Mouse (Mus musculus): ENCODE measurements around the gene Ndn. TPM values are rescaled to one million over a fixed set of nuclear protein-coding genes. Genes with fewer than 3 reads are reported as not detected.
A peak's percentile ranks its signal among the peaks of the same experiment; 100 is the strongest.

Ndn gene
- polyA plus RNA-seq (2015; fragmentation: Nextera tagmentation; extraction: Ambion mirVana), result 134 and 156 TPM in 2 replicates

DNA sequence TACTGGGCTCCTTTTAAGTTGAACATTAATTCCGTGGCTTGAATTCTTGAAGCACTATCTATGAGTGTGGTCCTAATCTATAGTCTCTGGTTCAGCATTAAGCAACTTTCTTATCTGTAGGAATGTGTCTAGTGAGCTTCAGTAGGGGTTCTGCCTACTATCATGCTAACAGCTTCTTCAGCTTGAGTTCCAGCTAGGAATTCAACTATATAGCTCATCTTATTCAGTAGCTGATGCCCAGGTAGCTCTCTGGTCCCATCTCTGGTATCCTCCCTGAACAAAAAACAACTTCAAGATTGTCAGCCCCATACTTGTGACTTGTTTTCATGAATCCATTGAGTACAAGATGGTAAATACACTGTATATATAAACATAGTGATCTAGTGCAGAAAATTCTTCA is at the start of gene Ndn:
Ndn (plus strand) TSS at position 301 of the 400 bp plus-strand sequence.
- no peak for ATAC-seq (ENCODE audit: insufficient number of reproducible peaks, low FRiP score, low TSS enrichment, low read depth)
- no peak within 1 kb of the TSS for H3K9ac ChIP-seq
- no peak within 1 kb of the TSS for H3K4me3 ChIP-seq (replicated peaks)
- H3K4me2 ChIP-seq (replicated peaks), result no peak within 1 kb of the TSS
- WGBS, result 62% methylated on average over 1 of the region's 1 CpGs
- no peaks in the 10 kb centered on the region for H3K9me3 ChIP-seq (replicated peaks)
- H3K27me3 ChIP-seq, result no peaks in the 10 kb centered on the region
- H3K36me3 ChIP-seq, result no peaks in the 10 kb centered on the region
- no peaks in the 10 kb centered on the region for H3K4me1 ChIP-seq
- H3K27ac ChIP-seq (replicated peaks), result no peak within 1 kb of the TSS

DNA sequence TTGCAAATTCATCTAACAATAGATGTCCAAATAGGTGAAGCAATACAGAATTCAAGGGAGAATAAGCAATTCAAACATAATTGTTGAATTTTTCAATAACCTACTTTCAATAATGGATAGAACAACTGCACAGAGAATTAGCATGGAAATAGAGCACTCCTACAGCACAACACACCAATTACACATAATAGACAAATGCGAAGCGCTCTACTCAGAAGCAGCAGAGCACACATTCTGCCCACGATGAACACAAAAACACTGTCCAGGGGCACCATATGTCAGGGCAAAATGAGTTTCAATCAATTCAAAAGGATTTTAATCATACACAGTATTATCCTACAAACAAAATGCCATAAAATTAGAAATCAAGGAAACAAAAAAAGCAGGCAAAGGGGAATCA is 43.9 kb upstream of the Ndn start:
- ATAC-seq (ENCODE audit: insufficient number of reproducible peaks, low FRiP score, low TSS enrichment, low read depth), result no peak
- no peaks in the 10 kb centered on the region for H3K27me3 ChIP-seq
- 87% methylated on average over 3 of the region's 3 CpGs for WGBS

DNA sequence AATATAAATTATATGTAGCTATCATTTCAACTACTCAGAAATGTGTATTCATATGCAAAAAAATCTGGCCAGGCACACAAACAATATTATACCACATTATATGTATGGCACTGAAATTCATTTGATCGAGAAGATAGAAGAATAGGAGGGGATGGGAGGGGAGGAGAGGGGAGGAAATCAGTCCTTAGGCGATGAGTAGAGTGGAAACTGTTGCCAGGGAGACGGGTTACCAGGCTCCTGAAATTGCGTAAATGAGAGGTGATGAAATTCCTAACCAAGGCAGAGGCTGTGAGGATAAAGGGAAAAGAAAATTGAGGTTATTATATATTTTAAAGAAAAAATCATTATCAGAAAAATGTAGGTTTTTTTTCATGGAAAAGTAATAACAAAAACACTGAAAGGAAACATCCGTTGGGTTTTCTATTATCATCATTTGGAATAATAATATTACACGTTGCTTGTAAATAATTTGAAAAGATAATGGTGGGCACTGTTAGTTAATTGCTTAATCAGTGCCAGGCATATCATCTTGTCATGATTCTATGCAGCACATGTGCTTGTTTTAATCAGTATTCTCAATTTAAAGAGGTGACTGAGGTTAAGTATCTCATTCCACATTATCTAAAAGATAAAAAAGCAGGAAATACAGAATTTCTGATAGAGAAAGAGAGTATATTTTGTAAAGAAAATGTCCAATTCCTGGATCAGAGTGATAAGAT is 39.3 kb upstream of the Ndn start:
- no peaks in the 10 kb centered on the region for H3K27me3 ChIP-seq
- H3K27ac ChIP-seq (replicated peaks), result no peak overlapping the region
- H3K9me3 ChIP-seq (replicated peaks), result no peaks in the 10 kb centered on the region
- WGBS, result 45% methylated on average over 6 of the region's 6 CpGs
- no peaks in the 10 kb centered on the region for H3K36me3 ChIP-seq
- H3K4me3 ChIP-seq (replicated peaks), result no peak overlapping the region
- no peak for ATAC-seq (ENCODE audit: insufficient number of reproducible peaks, low FRiP score, low TSS enrichment, low read depth)
- H3K9ac ChIP-seq, result no peak overlapping the region
- no peaks in the 10 kb centered on the region for H3K4me1 ChIP-seq
- no peak overlapping the region for H3K4me2 ChIP-seq (replicated peaks)

More for the DNA sequence above, 43.9 kb upstream of the Ndn start:
- H3K36me3 ChIP-seq, result no peaks in the 10 kb centered on the region
- H3K4me1 ChIP-seq, result no peaks in the 10 kb centered on the region
- no peak overlapping the region for H3K27ac ChIP-seq (replicated peaks)
- H3K4me2 ChIP-seq (replicated peaks), result no peak overlapping the region
- no peaks in the 10 kb centered on the region for H3K9me3 ChIP-seq (replicated peaks)
- no peak overlapping the region for H3K4me3 ChIP-seq (replicated peaks)
- no peak overlapping the region for H3K9ac ChIP-seq

DNA sequence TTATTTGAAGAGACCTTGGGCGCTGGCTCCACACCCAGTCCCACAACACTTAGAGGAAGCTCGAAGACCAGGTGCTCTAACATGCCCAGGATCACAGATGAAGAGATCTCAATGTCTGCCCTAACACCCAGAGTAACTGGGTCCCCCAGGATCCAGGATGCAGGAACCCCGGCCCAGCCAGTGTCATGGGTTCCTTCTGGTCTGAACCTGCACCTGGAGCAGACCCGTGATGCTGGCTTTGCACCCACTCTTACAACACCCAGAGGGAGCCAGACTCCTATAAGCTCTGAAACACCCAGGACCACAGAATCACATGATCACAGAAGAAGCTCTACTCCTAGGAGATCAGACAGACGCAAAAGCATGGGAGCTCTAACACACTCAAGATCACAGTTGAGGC is 29.6 kb upstream of the Ndn start:
- Histone ChIP-seq H3K27ac (replicated peaks) (no peak overlapping the region), H3K27me3 (no peaks in the 10 kb centered on the region), H3K9ac (no peak overlapping the region), H3K4me2 (replicated peaks) (no peak overlapping the region), H3K4me3 (replicated peaks) (no peak overlapping the region), H3K9me3 (replicated peaks) (no peaks in the 10 kb centered on the region), H3K36me3 (no peaks in the 10 kb centered on the region), H3K4me1 (no peaks in the 10 kb centered on the region)
- no peak for ATAC-seq (ENCODE audit: insufficient number of reproducible peaks, low FRiP score, low TSS enrichment, low read depth)
- WGBS, result 74% methylated on average over 5 of the region's 5 CpGs

DNA sequence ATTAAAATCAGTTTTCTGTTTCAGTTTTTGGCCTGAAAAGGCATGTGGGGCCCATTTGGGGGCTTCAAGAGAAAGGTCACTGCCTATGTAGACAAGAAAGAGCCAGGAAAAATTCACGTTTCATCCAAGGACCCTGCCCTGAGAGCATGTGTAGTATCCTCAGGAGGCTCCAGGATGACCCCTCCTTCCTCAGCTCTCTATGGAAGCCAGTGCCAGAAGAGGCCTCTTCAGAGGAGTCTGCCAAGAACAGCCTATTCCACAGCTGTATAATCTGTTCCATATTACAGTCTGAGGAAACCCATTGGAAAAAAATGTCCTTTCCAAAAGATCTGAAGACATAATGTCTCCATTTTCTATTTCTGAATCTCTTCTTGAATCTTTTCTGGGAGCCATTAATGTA is 958 bp upstream of the Ndn start:
- Histone ChIP-seq H3K9me3 (replicated peaks) (no peaks in the 10 kb centered on the region), H3K36me3 (no peaks in the 10 kb centered on the region), H3K27ac (replicated peaks) (no peak overlapping the region), H3K9ac (no peak overlapping the region), H3K27me3 (no peaks in the 10 kb centered on the region), H3K4me3 (replicated peaks) (no peak overlapping the region), H3K4me1 (no peaks in the 10 kb centered on the region), H3K4me2 (replicated peaks) (no peak overlapping the region)
- WGBS, result 22% methylated on average over 1 of the region's 1 CpGs
- no peak for ATAC-seq (ENCODE audit: insufficient number of reproducible peaks, low FRiP score, low TSS enrichment, low read depth)

DNA sequence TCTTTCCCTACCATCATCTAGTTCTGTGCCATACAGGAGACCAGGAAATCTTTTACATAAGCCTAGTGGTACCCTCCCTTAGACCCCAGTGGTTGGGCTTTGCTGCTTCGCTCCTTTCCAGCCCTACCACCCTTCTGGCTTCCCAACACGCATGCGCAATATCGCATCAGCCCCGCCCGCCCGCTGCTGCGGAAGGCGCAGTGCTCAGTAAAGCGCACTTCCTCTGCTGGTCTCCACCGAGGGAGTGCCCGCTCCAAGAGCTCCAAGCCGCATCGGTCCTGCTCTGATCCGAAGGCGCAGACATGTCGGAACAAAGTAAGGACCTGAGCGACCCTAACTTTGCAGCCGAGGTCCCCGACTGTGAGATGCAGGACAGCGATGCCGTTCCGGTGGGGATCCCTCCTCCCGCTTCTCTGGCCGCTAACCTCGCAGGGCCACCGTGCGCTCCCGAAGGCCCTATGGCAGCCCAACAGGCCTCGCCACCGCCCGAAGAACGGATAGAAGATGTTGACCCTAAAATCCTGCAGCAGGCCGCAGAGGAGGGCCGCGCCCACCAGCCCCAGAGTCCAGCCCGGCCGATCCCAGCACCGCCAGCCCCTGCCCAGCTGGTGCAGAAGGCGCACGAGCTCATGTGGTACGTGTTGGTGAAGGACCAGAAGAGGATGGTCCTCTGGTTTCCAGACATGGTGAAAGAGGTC is 1.9 kb downstream of the Ndn start:
- Histone ChIP-seq H3K4me2 (replicated peaks) (peak overlapping the region; percentile 53), H3K9me3 (replicated peaks) (no peaks in the 10 kb centered on the region), H3K4me1 (no peaks in the 10 kb centered on the region), H3K27ac (replicated peaks) (peak overlapping the region; percentile 63; the same call in 1 of the 2 replicates), H3K36me3 (no peaks in the 10 kb centered on the region), H3K27me3 (no peaks in the 10 kb centered on the region), H3K4me3 (replicated peaks) (peak overlapping the region; percentile 54), H3K9ac (peak overlapping the region; percentile 50)
- 19% methylated on average over 42 of the region's 42 CpGs for WGBS
- ATAC-seq (ENCODE audit: insufficient number of reproducible peaks, low FRiP score, low TSS enrichment, low read depth), result peak; percentile 87

DNA sequence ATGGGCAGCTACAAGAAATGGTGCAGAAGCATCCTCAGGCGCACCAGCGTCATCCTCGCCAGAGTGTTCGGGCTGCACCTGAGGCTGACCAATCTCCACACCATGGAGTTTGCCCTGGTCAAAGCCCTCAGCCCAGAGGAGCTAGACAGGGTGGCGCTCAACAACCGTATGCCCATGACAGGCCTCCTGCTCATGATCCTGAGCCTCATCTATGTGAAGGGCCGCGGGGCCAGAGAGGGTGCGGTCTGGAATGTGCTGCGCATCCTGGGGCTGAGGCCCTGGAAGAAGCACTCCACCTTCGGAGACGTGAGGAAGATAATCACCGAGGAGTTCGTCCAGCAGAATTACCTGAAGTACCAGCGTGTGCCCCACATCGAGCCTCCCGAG is 2.4 kb downstream of the Ndn start:
- peak; percentile 61 for ATAC-seq (ENCODE audit: insufficient number of reproducible peaks, low FRiP score, low TSS enrichment, low read depth)
- no peaks in the 10 kb centered on the region for H3K4me1 ChIP-seq
- H3K27me3 ChIP-seq, result no peaks in the 10 kb centered on the region
- 29% methylated on average over 17 of the region's 17 CpGs for WGBS
- H3K4me2 ChIP-seq (replicated peaks), result peak overlapping the region; percentile 53
- peak overlapping the region; percentile 54 for H3K4me3 ChIP-seq (replicated peaks)
- peak overlapping the region; percentile 50; the same call in 1 of the 2 replicates for H3K9ac ChIP-seq
- no peaks in the 10 kb centered on the region for H3K9me3 ChIP-seq (replicated peaks)
- no peaks in the 10 kb centered on the region for H3K36me3 ChIP-seq
- no peak overlapping the region for H3K27ac ChIP-seq (replicated peaks)

DNA sequence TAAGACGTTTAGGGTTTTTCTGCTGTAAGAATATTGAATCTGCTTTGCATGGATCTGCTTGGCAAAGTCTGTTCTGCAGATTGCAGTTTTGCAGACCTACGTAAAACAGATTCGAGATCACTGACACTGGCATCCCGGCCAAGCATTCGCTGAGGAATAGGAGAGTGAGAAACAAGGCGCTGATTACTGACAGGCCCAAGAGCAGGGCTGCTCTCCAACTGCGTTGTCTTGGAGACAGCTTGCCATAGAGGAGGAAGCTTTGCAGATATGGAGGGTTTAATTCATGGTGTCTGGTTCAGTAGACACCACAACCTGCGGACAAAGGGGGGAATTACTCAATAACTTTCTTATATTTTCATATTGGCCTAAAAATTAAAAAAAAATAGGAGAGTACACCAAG is 4.9 kb downstream of the Ndn start:
- no peak for ATAC-seq (ENCODE audit: insufficient number of reproducible peaks, low FRiP score, low TSS enrichment, low read depth)
- Histone ChIP-seq H3K27ac (replicated peaks) (no peak overlapping the region), H3K9me3 (replicated peaks) (no peaks in the 10 kb centered on the region), H3K36me3 (no peaks in the 10 kb centered on the region), H3K9ac (no peak overlapping the region), H3K4me2 (replicated peaks) (no peak overlapping the region), H3K4me3 (replicated peaks) (no peak overlapping the region), H3K4me1 (no peaks in the 10 kb centered on the region), H3K27me3 (no peaks in the 10 kb centered on the region)
- 51% methylated on average over 8 of the region's 8 CpGs for WGBS

DNA sequence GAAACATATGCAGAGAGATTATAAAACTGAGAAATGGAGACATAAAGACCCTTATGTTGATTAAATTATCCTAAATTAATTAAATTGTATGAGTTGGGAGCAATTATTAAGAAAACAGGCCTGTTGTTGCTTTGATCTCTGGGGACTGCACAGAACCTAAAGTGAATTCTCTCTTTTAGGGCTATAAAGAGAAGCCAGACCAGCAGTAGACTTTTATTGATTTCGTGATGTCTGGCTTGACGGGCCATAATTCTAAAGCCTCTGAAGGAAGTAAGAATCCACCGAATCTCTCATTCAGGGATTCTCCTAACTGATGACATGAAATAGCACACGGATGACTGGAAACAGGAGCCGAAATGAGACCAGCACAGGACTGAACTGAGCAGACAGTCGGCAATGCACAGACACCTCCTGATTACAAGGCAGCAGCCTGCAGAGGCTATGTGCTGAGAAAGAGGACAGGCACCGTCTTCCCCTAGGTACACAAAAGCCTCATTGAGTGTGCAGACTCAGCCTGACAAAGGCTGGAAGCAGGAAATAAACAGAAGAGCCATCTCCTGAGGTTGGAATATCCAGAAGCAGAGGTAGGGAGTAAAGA is 18.8 kb downstream of the Ndn start:
- Histone ChIP-seq H3K27me3 (no peaks in the 10 kb centered on the region), H3K9me3 (replicated peaks) (no peaks in the 10 kb centered on the region), H3K4me3 (replicated peaks) (no peak overlapping the region), H3K27ac (replicated peaks) (no peak overlapping the region), H3K4me2 (replicated peaks) (no peak overlapping the region), H3K4me1 (no peaks in the 10 kb centered on the region), H3K36me3 (no peaks in the 10 kb centered on the region), H3K9ac (no peak overlapping the region)
- ATAC-seq (ENCODE audit: insufficient number of reproducible peaks, low FRiP score, low TSS enrichment, low read depth), result no peak
- WGBS, result 54% methylated on average over 7 of the region's 7 CpGs

DNA sequence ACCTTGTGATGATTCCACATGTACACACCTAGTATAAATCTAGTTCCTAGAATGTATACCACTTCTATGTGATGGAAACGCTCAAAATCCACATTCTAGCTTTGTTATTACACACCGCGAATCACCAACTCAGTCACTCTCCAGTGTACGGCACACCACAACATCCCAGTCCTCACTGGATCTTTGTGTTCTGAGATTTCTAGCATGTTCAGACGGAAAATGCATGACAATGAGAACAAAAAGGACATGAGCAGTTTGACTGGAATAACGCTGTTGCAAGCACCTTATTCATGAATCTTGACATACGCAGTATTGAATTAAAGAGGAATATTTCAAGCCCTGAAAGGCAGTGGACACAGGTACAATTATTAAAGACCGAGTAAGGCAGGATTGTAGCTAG is 20.4 kb downstream of the Ndn start:
- no peaks in the 10 kb centered on the region for H3K9me3 ChIP-seq (replicated peaks)
- 77% methylated on average over 8 of the region's 8 CpGs for WGBS
- H3K27ac ChIP-seq (replicated peaks), result no peak overlapping the region
- H3K27me3 ChIP-seq, result no peaks in the 10 kb centered on the region
- no peak overlapping the region for H3K9ac ChIP-seq
- ATAC-seq (ENCODE audit: insufficient number of reproducible peaks, low FRiP score, low TSS enrichment, low read depth), result no peak
- H3K4me2 ChIP-seq (replicated peaks), result no peak overlapping the region
- H3K4me3 ChIP-seq (replicated peaks), result no peak overlapping the region
- no peaks in the 10 kb centered on the region for H3K4me1 ChIP-seq
- H3K36me3 ChIP-seq, result no peaks in the 10 kb centered on the region

DNA sequence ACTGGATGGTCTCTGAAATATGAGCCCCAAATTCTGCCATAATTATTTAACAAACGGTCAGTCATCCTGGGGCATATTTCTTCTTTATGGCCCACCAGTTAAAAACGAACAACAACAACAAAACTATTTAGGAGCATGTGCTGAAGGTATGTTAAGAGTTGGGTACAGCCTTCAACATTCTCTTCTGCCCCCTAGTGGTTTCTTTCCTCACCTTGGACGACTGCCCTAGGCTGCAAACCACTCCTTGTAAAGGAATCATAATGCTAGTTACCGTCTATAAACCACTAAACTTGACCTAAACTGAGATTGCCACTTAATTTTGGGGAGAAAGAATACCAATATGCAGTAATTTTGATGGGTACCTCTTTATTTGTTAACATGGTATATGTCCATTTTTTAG is 29.3 kb downstream of the Ndn start:
- peaks cover 4% of the 10 kb centered on the region; the same call in 1 of the 2 replicates for H3K9me3 ChIP-seq (replicated peaks)
- WGBS, result 30% methylated on average over 4 of the region's 4 CpGs
- no peaks in the 10 kb centered on the region for H3K36me3 ChIP-seq
- no peak overlapping the region for H3K4me3 ChIP-seq (replicated peaks)
- H3K27ac ChIP-seq (replicated peaks), result no peak overlapping the region
- ATAC-seq (ENCODE audit: insufficient number of reproducible peaks, low FRiP score, low TSS enrichment, low read depth), result no peak
- H3K9ac ChIP-seq, result no peak overlapping the region
- no peaks in the 10 kb centered on the region for H3K27me3 ChIP-seq
- no peak overlapping the region for H3K4me2 ChIP-seq (replicated peaks)
- no peaks in the 10 kb centered on the region for H3K4me1 ChIP-seq
